Mouse (Mus musculus) retina, embryonic 14.5 days (tissue): ENCODE data around the gene Thra.

Source experiments
- DNase-seq: peaks from one replicate; pipeline ENCODE4 v3.0.0-alpha.2; 2015; ENCODE audit warnings: low spot score

The Thra gene

GRCm38 (mm10) chr11:98745932-98746853 lies 5.8 kb downstream of the Thra start:
- no peak for DNase-seq

- peak; percentile 86 for DNase-seq
These were observed 6.6 kb downstream of the Thra start for GRCm38 (mm10) chr11:98746855-98747693.

- no peak for DNase-seq
These were observed 7.5 kb downstream of the Thra start for GRCm38 (mm10) chr11:98747804-98748505.

- DNase-seq, result no peak
These were observed 8.3 kb downstream of the Thra start for GRCm38 (mm10) chr11:98748506-98749416.

GRCm38 (mm10) chr11:98749716-98750115 lies 9.3 kb downstream of the Thra start:
- DNase-seq, result no peak

GRCm38 (mm10) chr11:98750351-98751201 lies 10.1 kb downstream of the Thra start:
- peak; percentile 49 for DNase-seq

- peak; percentile 46 for DNase-seq
These were observed 10.9 kb downstream of the Thra start for GRCm38 (mm10) chr11:98751221-98751782.

GRCm38 (mm10) chr11:98752562-98753140 lies 12.2 kb downstream of the Thra start:
- no peak for DNase-seq

GRCm38 (mm10) chr11:98753264-98753663 lies 12.8 kb downstream of the Thra start:
- no peak for DNase-seq

GRCm38 (mm10) chr11:98754151-98754620 lies 13.7 kb downstream of the Thra start:
- no peak for DNase-seq

GRCm38 (mm10) chr11:98754621-98755181 lies 14.3 kb downstream of the Thra start:
- peak; percentile 89 for DNase-seq

GRCm38 (mm10) chr11:98755726-98756380 lies 15.4 kb downstream of the Thra start:
- DNase-seq, result no peak

- DNase-seq, result no peak
These were observed 16.3 kb downstream of the Thra start for GRCm38 (mm10) chr11:98756711-98757110.

GRCm38 (mm10) chr11:98761939-98762338 lies 21.5 kb downstream of the Thra start:
- no peak for DNase-seq

- DNase-seq, result peak; percentile 70
These were observed 22.5 kb downstream of the Thra start for GRCm38 (mm10) chr11:98762756-98763501.

GRCm38 (mm10) chr11:98763502-98763861 lies 23.0 kb downstream of the Thra start:
- no peak for DNase-seq

GRCm38 (mm10) chr11:98764091-98764490 lies 23.7 kb downstream of the Thra start:
- no peak for DNase-seq

GRCm38 (mm10) chr11:98764746-98765145 lies 24.3 kb downstream of the Thra start:
- no peak for DNase-seq
